Mouse (Mus musculus) kidney, adult 2 months (tissue): Measurements from ENCODE around the gene Klhl23.

Experiments used
- CTCF ChIP-seq: fragments of 200-500 bp; conservative IDR thresholded peaks from 2 replicates; pipeline ENCODE4 v1.5.1; 2011; ENCODE audit warnings: low read depth, mild to moderate bottlenecking, control low read depth, low read length, moderate library complexity, mixed read lengths; ENCODE audit not compliant: insufficient read depth, insufficient read length
- POLR2A ChIP-seq: fragments of 200-500 bp; IDR thresholded peaks from one replicate; pipeline ENCODE4 v1.6.1; 2011; ENCODE audit warnings: low read depth, low read length, control low read depth

DNA sequence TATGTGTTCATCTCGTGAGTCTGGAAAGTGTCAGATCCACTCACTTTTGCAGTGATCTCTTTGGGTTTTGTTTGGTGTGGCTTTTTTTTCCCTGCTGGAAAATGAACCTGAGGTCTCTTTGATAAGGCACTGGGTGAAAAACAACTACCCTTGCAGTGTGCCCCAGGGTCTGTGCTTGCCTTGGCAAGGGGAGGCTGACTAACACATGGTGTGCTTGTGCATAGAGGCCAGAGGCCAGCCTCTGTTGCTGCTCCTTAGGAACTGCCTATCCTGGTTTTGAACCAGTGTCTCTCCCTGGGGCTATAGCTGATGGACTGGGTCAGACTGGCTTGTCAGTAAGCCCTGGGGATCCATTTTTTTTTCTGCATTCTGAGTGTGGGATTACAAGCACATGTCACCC lies 1.5 kb upstream of the Klhl23 start:
- TF ChIP-seq POLR2A: no peak
- no peak for TF ChIP-seq CTCF
